Mouse (Mus musculus): ENCODE data around the gene Errfi1.

DNA sequence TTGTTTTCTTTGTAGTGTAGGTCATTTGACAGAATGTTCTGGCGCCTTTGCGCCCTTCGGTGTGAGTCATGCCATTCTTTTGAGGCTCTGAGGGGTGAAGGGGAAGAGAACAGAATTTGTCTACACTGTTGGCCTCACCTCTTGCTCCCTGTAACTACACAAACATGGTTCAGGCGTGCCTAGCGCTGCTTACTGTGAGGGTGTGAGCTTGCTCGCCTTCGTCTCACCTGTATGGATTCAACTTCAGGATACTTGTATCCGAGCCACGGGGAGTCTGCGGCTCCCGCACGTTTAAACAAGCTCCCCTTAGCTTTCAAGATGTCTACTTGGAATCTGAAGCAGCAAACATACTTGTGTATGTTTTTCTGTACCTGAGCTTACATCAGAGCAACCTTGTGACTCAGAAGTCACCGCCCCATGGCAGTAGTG is 17.3 kb downstream of the Errfi1 start:
- no peak for TF ChIP-seq CTCF (IDR thresholded peaks at IDR 0.05; ENCODE audit: borderline replicate concordance, control insufficient read depth, extremely low read depth, insufficient read depth, low read length, poor library complexity)
- no peak for TF ChIP-seq POLR2A (IDR thresholded peaks at IDR 0.05; ENCODE audit: control insufficient read depth, extremely low read depth, insufficient read depth, low read length, poor library complexity)
